Mouse (Mus musculus) liver, postnatal 0 days (tissue): ENCODE results near the gene Maff.

ENCODE experiments used
- CTCF ChIP-seq: sonication (generic); IDR thresholded peaks from 2 replicates; pipeline ENCODE4 v1.5.1; 2016; ENCODE audit warnings: antibody characterized with exemption, low read depth
- EP300 ChIP-seq: IDR thresholded peaks from 2 replicates; pipeline ENCODE4 v1.6.1; 2016; ENCODE audit warnings: antibody characterized with exemption, low read depth, mild to moderate bottlenecking

- TF ChIP-seq EP300 (no peak), CTCF (peak; percentile 45; the same call in 1 of the 2 replicates)
These were observed 17.0 kb upstream of the Maff start for GRCm38 (mm10) chr15:79329346-79329978.
